Mouse (Mus musculus): ENCODE results near the gene Nkain4.

Nkain4 gene

DNA sequence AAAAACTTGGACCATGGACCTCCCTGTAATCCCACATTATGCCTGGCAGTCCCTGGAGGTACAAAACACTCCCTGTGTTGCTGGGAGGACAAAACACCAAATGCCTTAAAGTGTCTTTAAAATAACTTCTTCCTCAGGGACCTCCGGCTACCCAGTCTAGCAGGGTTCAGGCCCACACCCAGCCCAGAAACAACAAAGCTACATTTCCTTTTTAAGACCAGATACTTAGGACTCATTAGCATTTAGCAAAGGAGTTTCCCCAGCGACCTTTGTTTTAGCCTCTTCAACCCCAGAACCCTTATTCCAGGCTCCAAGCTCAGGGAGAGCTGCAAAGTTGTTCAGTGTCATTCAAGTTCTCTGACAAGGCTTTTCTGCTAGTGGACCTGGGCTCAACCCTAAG lies 861 bp downstream of the Nkain4 start:
- no peak for ATAC-seq (ENCODE audit: insufficient number of reproducible peaks, low FRiP score, low TSS enrichment)

GRCm38 (mm10) chr2:180952731-180953171 lies 1.7 kb downstream of the Nkain4 start:
- no peak for ATAC-seq (ENCODE audit: insufficient number of reproducible peaks, low FRiP score, low TSS enrichment)

DNA sequence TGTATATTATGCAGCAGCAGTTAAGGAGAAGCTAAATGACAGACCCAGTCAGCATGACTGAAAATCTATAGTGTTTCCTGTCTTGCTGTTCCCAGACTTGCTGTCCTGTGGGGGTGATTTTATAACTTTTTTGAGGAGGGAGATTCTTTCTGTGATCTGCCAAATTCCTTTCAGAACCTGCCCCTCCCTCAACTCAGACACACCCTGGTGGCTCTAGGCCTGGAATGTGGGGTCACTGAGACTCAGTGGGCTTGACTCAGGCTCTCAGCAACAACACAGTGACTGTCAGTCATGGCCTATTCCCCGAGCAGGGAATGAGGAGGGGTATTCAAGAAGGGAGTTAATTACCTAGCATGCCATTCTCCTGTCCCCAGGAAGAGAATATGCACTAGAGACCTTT lies 4.6 kb downstream of the Nkain4 start:
- no peak for ATAC-seq (ENCODE audit: insufficient number of reproducible peaks, low FRiP score, low TSS enrichment)

GRCm38 (mm10) chr2:180941869-180942268 lies 12.6 kb downstream of the Nkain4 start:
- ATAC-seq (ENCODE audit: insufficient number of reproducible peaks, low FRiP score, low TSS enrichment) = no peak

- no peak for ATAC-seq (ENCODE audit: insufficient number of reproducible peaks, low FRiP score, low TSS enrichment)
Observed at GRCm38 (mm10) chr2:180940187-180940586, 14.3 kb downstream of the Nkain4 start.

GRCm38 (mm10) chr2:180932418-180932817 lies 22.1 kb downstream of the Nkain4 start:
- ATAC-seq (ENCODE audit: insufficient number of reproducible peaks, low FRiP score, low TSS enrichment) = no peak

DNA sequence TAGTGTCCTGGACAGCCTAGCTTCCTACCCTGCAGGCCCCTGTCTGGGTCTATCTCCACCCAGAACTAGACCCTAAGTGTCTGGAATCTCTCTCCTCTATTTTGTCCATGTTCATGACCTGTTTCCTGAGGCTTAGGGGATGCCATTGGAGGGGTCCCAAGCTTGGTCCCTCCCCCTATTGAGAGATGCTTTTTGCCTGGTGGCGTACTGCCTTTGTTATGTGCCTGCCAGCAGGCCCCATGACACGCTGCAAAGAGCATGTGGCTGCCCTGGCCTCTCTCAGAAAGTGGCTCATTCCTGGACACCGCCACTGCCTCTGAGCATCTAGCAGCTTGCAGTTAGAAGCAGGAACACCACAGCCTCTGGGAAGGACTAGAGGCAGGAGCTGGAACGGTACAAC lies 25.8 kb downstream of the Nkain4 start, which contains the start of gene Birc7:
Gene Birc7, plus strand, starts transcription at position 301 of the 400 bp plus-strand sequence.
- ATAC-seq (ENCODE audit: insufficient number of reproducible peaks, low FRiP score, low TSS enrichment) = no peak

GRCm38 (mm10) chr2:180925176-180925575 lies 29.3 kb downstream of the Nkain4 start:
- ATAC-seq (ENCODE audit: insufficient number of reproducible peaks, low FRiP score, low TSS enrichment) = no peak

DNA sequence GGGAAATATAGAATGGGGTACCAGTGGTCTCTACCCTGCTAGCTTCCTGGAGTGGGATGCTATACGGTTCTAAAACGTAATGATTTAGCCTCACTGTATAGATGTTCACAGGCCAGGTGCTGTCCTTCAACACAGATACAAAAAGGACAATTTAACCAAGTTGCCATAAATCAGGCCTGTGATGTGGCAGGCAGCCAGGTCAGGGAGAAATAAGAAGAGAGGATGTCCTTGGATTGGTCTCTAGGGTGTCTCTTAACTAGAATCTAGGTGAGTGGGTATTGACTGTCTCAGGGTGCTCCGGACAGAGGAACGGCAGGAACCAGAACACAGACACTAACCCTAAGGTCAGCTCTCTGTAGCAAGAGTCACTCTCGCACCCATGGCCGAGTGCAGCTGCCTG lies 31.8 kb downstream of the Nkain4 start:
- ATAC-seq (ENCODE audit: insufficient number of reproducible peaks, low FRiP score, low TSS enrichment) = no peak

DNA sequence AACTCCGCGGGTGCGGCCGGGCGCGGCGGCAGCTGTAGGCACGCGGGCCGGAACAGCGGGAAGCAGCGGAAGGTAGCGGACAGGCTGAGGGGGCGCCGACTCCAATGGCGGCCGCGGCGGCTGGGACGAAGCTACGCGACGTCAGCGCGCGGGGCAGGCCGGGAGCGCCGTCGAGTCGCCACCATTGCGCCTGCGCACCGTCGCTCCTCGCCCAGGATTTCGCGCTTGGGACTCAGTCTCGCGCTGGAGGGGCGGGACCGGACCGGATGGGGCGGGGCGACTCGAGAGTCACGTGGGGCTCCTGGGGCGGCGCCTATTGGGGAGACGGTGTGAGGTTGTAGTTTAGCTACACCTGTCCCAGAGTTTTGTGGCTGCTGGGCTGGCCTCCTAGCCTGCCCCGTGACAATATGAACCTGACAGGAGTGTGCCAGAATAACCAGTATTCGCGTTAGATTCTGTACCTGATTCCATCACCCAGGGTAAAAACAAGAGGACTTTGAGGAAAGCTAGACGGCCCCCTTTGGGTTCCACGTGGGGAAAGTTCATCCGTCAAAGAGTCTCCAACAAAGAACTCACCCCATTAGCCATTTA lies 33.6 kb downstream of the Nkain4 start, which contains the start of gene Ythdf1:
Gene Ythdf1, minus strand, starts transcription at position 140 of the 591 bp plus-strand sequence.
- ATAC-seq (ENCODE audit: insufficient number of reproducible peaks, low FRiP score, low TSS enrichment) = peak; percentile 91

DNA sequence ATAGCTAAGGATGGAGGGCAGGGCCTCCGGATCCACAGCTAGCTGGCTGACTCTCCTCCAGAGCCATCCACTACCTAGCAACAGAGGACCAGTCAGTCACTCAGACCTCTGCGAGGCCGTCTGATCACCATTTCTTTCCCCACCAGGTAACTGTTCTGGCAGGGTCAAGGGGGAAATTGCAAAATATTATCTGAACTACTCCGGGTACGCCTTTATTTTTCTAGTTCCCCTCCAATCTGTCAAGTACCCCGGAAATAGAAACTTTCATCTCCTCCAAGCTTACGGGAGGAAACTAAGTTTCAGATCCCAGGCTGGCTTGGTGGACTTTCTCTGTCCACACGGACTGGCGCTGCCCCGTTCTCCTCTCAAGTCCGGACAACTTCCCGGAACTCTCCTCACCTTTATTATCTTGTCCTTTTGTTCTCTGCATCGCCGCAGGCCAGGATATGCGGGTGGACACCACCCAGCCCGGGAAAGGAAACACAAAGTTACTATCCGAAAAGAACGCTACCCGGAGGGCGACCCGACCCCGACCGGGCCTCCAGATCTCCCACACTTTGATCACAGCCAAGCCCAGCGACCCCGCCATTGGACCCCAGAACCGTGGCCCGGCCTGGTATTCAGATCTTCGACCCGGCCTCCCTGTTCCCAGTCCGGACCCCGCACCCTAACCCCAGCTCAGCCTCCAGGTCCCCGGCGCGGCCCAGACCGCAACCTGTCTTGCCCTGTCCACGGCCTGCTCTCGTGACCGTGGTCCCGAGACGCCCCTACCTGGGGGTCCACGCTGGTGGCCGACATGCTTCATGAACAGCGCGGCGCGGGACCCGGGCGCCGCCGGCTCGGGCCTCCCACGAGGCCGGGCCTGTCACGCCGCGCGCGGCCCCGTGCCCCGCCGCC lies 34.3 kb downstream of the Nkain4 start:
- peak; percentile 28; the same call in 1 of the 2 replicates for ATAC-seq (ENCODE audit: insufficient number of reproducible peaks, low FRiP score, low TSS enrichment)

GRCm38 (mm10) chr2:180915886-180916433 lies 38.5 kb downstream of the Nkain4 start:
- no peak for ATAC-seq (ENCODE audit: insufficient number of reproducible peaks, low FRiP score, low TSS enrichment)

- ATAC-seq (ENCODE audit: insufficient number of reproducible peaks, low FRiP score, low TSS enrichment) = no peak
Observed at GRCm38 (mm10) chr2:180910928-180911327, 43.6 kb downstream of the Nkain4 start.

GRCm38 (mm10) chr2:180905556-180906221 lies 48.8 kb downstream of the Nkain4 start:
- ATAC-seq (ENCODE audit: insufficient number of reproducible peaks, low FRiP score, low TSS enrichment) = no peak

GRCm38 (mm10) chr2:180904435-180905208 lies 49.9 kb downstream of the Nkain4 start:
- ATAC-seq (ENCODE audit: insufficient number of reproducible peaks, low FRiP score, low TSS enrichment) = no peak

DNA sequence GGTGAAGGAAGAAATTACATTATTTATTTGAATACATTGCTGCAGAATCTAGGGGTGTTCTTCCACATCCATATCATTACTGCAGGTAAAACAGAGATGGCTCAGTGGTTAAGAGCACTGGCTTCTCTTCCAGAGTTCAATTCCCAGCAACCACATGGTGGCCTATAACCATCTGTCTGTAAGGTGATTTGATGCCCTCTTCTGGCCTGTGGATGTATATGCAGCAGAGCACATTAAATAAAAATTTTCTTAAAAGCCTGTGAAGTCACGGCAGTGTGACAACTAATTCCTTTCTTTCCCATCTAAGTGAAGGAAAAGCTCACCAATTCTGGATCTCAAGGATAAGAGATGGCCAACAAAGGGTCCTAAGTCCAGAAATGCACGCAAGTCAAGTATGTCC lies 52.4 kb downstream of the Nkain4 start:
- no peak for ATAC-seq (ENCODE audit: insufficient number of reproducible peaks, low FRiP score, low TSS enrichment)

GRCm38 (mm10) chr2:180897857-180898256 lies 56.6 kb downstream of the Nkain4 start:
- no peak for ATAC-seq (ENCODE audit: insufficient number of reproducible peaks, low FRiP score, low TSS enrichment)

DNA sequence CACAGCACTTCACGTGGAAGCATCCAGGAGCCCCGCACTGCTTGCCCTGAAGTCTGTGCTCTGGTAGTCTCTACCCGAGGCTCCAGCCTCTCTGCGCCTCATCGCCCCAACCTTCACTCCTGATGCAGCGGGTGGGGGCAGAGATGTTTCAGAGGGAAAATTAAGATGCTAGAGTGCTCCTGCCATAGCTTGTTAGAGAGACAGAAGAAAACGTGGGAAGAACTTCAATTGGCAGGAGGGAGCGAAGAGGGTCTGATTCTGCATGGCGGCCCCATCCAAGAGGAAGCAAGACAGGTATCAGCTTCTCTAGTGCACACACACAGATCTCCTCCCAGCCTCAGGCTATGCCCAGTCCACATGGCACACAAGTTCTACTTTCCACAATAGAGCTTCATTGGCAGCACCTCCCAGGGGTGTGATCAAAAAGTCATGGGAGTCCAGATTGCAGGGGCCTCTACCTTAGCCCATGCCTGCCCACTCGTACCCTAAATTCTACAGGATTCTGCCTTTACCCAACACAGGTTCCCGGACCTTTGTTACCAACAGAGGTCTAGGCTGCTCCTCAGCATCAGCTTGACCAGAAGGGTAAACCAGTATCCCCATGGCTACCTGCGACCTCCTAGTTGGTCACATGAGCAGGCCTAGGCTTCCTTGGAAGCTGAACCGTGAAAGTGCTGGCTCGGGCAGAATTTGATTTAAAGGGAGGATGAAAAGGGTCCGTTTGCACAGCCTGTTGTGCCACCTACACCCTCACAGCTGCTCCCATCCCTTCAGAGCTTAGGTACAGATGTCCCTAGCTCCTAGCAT lies 57.5 kb downstream of the Nkain4 start:
- ATAC-seq (ENCODE audit: insufficient number of reproducible peaks, low FRiP score, low TSS enrichment) = no peak

- no peak for ATAC-seq (ENCODE audit: insufficient number of reproducible peaks, low FRiP score, low TSS enrichment)
Observed at GRCm38 (mm10) chr2:180895837-180896525, 58.5 kb downstream of the Nkain4 start.

Measured in cerebellum, adult (tissue).